Mouse (Mus musculus): ENCODE data around the gene Notch3.
A peak's percentile ranks its signal among the peaks of the same experiment; 100 is the strongest.
"Not testable (repeated sequence)": the region's sequence is repeated elsewhere in the genome, so short reads cannot be mapped to it uniquely, and the experiment has no call there.

The Notch3 gene

DNA sequence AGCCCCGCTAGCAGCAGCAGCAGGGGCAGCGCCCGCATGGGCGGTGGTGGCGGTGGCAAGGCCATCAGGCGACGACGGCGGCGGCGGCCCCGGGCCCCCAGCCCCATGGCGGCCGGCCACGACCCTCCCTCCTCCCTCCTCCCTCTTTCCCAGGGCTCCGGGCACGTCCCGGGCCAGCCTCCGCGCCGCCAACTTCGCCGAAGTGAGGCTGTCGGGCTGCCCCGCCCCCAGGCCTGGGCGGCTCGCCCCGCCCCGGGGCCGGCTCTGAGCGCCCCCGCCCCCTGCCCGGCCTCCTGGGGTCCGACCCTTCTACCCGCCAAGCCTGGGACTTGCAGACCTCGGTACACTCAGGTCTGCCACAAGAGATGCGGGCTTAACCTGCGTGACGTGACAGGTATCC, at the start of gene Notch3:
TSS of gene Notch3 (minus strand) at position 166 of the 400 bp plus-strand sequence.
- DNase-seq = peak; percentile 34

DNA sequence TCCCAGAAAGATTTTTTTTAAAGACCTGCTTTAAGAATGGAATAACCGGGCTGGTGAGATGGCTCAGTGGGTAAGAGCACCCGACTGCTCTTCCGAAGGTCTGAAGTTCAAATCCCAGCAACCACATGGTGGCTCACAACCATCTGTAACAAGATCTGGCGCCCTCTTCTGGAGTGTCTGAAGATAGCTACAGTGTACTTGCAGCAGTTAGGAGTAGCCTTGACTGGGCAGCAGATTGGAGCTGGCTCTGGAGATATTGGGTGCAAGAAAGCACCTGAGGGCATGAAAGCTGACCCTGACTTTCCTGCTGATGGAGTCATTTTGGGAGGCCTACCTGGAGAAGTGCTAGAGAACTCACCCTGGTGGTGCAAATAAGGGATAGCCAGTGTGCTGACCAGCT, 48.9 kb upstream of the Notch3 start:
- not testable (repeated sequence) for DNase-seq

DNA sequence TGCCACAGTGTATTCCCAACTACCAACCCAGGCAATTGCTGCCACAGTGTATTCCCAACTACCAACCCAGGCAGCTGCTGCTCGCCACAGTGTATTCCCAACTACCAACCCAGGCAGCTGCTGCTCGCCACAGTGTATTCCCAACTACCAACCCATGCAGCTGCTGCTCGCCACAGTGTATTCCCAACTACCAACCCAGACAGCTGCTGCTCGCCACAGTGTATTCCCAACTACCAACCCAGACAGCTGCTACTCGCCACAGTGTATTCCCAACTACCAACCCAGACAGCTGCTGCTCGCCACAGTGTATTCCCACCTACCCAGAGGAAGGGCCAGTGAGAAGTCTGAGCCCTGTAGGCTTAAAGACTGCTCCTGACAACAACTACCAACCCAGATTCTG, 44.9 kb upstream of the Notch3 start:
- not testable (repeated sequence) for DNase-seq

DNA sequence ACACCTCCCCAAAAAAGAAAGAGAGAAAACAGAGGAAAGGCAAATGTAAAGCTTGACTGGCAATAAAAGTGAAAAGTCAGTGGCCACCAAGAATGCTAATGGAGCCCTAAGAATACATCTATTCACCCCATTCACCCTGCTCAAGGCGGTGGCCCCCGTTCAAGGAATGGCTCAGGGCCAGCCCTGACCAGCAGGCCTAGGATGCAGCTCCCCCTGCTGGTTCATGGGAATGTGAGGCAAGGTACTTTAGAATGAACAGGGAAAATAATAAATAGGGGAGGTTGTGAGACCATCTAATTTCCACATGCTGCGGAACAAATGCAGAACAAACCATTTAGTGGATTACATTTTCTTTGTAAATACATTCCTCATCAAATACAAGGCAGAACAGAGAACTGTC, 43.1 kb upstream of the Notch3 start:
- DNase-seq = peak; percentile 73

DNA sequence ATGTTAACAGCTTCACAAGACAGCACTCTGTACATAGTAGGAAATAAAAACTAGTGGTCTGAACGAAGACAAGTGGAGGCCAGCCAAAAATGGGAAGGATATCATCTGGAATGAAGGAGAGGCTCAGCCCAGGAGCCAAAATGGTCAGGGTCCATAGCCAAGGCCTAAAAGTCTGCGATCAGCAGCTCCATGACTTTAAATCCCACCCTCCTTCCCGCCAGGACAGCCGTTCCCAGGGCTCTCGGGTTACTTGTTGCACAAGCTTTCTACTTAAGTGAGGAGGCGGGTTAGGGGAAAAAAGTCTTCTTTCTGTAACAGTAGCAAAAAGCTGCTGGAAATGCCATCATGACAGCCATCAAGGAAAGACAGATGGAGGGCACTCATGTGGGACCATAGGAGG, 42.5 kb upstream of the Notch3 start:
- no peak for DNase-seq

DNA sequence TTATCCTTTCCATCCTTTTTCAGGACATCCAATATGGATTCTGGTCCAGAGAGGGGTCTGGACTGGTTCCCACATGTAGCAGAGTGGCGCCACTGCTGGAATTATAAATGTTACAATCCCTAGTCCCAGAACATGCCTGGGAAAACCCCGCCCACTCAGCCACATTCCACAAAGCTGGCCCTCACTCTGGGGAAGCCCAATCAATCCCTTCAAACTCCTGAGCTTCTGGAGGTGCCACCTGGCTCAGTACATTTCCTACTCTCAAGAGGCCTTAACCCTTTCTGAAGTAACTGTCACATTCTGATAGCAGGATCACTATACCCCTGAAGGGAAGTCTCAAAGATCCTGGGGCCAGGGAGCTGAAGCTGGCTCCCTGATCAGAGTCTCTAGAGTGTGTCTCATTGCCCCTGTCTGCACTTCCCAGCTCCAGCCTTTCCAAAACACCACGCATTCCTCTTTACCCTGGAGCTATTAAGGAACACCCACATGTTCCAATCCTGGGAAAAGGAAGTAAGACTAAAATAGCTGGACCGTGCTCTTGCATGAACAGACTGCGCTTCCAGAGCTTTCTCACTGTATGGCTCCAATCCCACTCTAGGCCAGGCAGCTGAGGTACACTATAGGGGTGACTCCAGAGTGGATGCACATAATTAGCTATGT, 41.1 kb upstream of the Notch3 start:
- DNase-seq = no peak

DNA sequence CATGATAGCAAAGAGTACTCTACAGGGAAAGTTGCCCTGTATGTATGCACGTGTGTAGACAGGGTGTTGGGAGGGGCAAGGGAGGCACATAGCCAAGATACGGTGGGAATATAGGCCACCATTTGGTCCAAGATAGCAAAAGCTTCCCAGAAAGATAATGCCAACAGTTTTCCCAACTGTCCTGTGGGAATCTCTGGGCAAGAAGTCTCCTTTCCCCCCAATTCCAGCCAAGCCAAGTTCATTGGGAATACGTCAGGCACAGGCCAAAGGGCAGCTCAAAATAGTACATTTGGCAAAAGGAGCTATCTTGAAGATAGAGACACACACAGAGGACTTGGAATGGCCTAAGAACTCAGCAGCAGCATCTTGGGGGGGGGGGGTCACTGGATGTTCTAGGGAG, 38.7 kb upstream of the Notch3 start:
- no peak for DNase-seq

DNA sequence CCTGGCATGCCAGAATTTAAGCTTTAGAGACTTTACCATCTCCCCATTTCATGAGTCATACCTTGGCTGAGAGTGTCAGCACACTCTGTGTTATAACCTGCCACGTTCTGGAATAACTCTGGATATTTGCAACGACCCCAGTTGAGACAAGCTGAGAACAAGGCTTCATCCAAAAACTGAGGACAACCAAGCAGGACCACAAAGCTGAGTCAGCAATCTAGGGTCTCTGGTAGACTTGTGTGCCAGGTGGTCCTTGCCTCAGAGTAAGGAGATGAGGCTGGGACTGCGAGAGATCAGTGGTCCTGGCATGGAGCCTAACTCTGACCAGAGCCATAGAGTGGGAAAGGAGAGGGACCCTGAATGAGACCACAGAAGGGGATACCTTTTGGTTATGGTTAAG, 36.3 kb upstream of the Notch3 start:
- DNase-seq = no peak

DNA sequence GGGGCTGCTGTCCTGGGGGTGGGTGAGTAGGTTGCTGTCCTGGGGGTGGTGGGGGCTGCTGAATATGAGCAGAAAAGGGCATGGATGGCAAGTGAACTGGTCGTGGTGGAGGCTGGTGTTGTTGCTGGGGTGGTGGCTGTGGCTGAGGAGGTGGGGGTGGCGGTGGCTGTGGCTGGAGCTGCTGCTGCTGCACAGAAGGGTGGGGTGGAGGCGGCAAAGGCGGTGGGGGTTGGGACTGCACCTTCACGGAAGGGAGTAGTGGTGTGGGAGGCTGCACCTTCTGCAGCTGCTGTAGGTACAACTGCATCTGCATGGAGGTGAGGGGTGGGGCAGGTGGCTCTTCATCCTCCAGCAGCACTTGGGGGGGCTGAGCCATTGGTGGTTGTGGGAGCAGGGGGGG, 34.4 kb upstream of the Notch3 start:
- no peak for DNase-seq

DNA sequence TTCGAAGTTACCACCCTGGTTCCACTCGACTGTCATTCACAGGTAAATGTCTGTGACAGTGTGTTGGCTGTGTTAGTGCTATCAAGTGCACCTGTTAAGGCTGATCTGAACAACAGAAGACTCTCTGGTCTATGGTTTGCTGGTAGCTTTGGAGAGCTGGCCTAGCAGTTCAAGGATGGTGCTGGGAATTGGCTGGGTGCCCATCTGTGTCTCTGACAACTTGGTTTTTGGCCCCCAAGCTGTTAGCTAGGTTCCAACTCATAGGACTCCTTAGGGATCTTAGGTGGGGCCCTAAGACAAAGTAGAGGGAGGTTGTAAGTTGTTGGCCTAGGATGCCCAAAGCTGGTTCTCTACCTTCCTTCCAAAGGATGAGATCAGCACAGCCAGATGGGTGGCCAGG, 33.1 kb upstream of the Notch3 start:
- no peak for DNase-seq

DNA sequence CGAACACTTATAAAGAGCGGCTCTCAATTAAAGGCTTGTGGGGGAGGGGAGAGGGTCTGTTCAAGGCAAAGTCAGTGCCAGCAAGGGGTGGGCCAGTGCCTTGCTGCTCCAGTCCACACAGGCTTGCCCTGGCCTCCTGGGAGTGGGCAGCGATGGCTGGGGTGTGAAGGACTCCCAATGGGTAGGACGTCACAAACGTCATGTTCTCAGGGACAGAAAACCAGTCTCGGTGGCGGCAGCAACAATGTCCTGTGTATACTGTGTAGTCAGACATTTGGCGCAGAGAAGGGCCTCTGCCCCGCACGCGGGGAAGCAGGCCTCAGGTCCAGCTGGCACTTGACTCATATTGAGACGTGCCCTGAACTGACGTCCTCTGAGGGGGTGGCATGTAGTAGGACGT, 30.5 kb upstream of the Notch3 start:
- no peak for DNase-seq

DNA sequence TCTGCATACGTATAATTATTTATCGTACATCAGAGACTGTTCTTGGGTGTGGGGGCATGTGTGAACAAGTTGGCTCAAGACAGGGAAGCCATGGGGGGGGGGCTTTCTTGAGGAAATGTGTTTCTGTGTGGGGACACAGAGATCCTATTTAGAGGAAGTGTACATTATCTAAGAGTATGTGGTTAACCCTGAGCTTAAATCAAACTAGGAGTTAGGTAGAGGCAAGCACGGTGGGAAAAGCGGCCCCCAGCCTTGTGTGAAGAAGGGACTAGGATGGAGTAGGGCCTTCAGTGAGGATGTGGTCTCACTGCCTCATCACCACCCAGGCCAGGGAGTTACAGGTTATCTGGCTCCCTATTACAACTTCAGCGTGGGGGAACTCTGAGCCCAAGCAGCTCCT, 29.1 kb upstream of the Notch3 start:
- DNase-seq = no peak

DNA sequence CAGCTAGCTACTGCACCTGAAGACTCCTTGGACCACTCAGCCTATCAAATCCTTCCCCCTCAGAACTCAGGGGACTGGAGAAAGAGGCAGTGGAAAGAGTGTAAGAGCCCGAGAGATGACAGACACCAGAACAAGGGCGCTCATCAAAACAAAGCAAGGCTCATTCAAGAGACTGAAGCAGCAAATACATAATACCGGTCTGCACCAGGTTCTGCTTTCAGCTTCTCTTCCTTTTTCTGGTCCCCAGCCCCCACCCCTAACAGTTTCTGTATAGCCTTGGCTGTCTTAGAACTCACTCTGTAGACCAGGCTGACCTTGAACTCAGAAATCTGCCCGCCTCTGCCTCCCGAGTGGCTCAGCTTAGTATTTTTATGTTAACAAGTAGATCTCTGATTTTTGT, 26.4 kb upstream of the Notch3 start:
- no peak for DNase-seq

DNA sequence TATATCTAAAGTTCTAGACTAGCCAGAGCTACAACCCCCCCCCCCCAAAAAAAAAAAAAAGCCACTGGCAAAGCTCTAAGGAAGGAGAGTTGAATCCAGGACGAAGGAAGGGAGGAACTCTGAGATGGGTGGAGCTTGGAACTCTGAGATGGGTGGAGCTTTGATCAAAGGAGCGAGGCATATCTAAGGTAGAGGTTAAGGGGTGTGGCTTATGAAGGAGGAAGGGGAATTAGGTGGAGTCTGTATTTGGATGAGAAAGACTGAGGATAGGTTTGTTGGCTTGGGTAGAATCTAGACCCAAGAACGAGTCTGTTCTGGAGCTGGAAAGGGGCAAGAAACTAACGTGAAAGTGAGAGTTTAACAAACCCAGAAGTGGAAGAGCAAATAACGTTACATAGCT, 23.2 kb upstream of the Notch3 start:
- DNase-seq = no peak

DNA sequence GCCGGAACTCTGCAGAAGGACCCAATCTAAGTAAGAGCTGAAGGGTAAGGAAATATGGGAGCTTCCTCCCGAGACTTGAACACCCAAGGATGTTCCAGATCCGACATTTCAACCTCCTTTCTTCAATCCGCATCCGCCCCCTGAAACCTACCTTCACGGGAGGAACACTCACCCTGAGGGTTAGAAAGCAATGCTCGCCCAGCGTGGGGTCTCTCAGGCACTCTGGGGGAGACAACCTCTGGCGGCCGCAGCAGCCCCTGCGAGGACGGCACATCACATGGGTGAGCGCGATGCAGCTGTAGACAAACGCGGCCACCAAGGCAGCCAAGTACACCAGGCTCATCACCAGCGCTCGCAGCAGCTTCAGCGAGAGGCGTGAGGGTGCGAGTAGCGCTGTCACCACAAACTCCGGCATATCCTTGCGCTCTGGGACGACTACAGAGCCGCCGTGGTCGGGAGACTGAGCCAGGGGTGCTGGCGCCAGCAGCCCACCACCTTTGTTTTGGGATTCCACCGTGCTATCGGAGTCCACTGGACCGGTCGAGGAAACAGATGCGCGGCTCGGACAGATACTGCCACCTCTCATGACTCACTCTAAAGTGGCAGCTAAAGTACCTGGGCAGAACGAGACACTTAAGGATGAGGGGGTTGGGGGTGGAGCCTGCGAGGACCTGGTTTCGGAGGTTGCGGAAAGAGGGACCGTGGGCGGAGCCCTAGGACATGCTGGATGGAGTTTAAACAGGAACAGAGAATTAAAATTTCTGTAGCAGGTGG, 22.4 kb upstream of the Notch3 start, which contains the start of gene Ephx3:
TSS of gene Ephx3 (minus strand) at position 687 of the 774 bp plus-strand sequence.
- peak; percentile 28 for DNase-seq

DNA sequence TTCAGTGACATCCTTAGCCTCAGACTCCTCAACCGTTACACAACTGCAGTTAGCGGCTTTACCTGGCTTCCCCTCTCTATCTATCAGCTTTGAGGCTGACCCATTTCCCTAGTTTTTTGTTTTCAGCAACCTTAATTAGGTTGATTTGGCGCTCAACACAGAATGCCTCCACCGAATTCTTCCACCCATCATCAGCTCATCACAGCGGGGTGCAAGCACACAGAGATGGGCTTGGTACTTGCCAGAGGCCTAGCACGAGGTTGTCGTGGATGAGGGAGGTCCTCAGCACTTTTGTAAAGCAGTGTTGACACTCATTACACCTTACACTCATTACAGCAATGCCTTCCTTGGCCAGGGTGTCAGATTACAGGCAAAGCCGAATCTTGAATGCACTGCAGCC, 16.4 kb upstream of the Notch3 start:
- DNase-seq = no peak

DNA sequence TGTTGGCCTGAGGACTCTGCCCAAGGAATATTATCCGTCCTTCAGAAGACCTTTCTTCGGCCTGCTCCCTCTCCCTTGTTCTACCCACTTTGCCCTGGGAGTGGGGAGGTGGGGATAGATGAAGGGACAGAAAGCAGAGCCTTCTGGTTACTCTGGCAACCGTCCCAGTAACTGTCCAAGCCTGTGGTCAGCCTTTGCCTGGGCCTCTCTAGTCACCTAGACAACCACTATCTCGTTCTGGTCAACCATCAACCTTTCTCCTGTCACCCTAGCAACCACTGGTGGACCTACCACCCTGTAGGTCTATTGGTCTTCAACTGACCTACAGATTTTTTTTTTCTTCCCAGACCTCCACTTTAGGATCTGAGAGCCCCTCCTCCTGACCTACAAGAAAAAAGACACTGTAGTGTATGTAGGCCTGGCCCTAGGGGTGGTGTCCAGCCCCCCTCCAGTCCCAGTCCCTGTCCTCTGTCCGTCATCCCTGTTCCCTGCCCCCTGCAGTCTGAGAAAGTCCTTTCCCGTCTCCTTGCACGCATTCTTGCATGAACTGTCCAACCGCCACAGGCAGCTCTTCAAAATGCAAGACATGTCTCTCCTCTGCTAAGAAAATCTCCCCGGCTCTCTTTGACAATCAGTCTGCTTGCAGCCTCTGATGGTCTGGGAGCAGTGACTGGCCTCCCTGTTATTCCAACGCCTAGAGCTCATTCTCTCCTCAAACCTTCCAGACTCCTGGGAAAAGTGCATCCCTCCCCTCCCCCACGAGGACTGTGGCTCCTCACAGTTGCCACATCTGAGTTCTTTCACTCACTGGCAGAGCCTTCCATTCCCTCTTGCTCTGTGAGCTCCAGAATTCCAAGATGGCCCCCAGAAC, 13.2 kb upstream of the Notch3 start:
- DNase-seq = no peak

DNA sequence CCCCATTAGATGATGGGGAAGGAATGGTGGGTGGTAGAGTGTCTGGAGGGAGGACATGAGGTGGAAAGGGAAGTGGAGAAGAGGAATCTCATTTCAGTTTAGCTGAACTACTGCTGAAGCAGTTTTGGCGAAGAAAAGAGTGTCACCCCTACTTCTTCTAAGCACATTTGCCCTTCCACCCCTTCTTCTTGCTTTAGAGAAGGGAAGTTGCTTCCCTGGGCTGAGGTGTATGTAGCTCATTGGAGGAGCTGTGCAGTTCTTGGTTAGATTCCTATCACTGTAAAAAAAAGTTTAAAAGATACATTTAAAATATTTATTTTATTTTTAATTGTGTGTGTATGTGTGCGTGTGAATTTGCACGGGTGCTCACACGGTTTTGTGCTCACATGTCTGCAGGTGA, 10.3 kb upstream of the Notch3 start:
- DNase-seq = no peak

DNA sequence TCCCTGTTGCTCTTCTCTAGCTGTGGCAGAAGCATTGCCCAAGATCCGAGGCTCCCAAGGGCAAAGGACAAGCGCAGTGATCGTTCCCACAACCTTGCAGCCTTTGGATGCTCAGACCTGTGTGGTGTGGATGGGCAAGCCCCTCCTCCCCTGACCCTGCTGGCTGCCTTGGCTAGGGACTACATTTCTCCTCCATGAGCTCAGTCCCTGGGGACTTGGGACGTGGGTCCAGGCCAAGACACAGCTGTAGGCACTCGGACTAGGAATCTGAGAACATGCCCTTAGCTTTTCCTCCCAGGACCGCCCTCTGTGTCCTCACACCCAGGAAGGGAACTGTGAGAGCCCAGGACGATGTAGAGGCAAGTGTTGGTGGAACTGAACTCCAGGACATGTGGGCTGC, 6.5 kb upstream of the Notch3 start:
- no peak for DNase-seq

DNA sequence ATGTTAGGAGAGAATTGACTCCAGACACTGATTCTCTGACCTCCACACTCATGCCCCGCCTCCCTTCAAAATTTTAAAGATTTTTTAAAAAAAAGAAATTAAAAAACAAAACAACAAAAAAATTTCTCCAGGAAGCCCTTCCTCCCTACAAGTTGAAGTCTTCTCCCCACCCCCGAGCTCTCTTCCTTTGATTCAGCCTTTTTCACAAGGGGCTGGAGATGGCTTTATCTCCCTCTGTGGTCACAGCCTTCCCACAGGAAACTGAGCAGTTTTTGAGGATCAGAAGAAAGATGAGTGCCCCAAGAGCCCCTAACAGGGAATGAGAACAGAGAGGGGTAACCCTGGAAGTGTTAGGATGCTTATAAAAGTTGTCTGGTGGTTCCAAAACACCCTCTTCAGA, 5.8 kb upstream of the Notch3 start:
- no peak for DNase-seq

DNA sequence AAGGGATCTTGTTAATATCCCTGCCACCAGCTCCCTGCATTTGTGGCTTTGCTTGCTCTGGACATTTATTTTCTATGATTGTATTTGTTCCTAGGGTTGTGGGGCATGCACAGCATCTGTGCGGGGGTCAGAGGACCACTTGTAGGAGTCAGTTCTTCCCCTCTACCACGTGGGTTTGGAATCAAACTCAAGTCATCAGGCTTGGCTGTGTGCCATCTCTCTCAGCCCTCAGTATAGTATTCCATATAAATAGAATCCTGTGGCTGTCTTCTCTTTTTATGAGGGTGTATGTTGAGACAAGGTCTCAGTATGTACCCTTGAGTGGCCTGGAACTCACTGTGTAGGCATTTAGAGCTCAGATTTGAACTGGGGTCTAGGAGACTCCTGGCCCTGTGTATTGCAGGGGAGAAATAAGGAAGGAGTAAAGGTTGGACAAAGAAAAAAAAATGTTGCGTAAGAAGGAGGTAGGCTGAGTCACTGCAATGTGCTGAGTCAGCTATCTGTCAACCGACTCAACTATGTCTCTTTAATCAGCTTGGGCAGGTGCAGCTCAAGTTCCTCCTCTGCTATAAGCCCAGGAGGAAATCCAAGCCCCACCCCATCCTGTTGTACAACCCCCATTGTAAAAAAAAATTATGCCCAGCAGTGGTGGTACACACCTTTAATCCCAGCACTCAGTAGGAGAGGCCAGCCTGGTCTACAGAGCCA, 3.0 kb upstream of the Notch3 start:
- DNase-seq = no peak

DNA sequence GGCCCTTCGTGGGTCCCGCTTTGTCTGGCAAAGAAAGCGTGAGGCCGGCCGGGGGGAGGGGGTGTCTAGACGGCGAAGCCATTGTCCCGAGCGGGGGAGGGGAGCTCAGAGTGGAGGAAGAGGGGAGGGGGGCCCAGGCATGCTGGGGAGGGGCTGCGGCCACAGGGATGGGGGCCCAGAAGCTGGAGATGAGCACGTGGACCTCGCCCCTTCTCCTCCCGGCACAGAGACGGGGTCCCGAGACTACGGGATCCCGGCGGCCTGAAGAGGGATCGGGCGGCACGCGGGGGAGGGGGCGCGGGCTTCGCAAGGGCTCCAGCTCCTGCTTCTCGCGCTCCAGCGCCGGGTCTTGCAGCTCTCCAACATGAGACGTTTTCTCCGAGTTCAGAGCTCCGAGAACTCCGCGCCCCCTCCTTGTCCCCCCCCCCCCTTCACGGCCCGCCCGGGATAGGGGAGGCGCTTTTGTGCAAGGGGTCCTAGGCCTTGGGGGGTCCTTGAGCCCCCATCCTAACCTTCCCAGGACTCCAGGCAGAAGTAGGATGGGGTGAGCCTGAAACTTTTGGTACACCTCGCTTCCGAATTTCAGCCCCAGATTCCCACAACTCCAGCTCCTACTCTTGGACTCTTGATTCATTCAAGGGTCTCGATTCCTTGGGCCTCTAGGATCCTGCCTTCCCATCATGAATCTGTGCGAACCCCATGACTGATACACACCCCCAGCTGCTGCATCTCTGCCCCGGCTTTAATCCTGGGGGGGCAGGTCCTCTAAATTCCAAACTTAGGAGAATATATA, 653 bp downstream of the Notch3 start:
- peak; percentile 64 for DNase-seq

Data from right cerebral cortex, postnatal 14 days (tissue).